Mouse (Mus musculus): ENCODE measurements at regions not wholly inside any gene's neighbourhood (a gene's known extent, or its start where the extent isn't known, plus 50 kb on each side); places are given as distances from the start of the nearest gene placed in this dataset.
A peak's percentile ranks its signal among the peaks of the same experiment; 100 is the strongest.

GRCm38 (mm10) chr2:147803102-147803501 is 243.7 kb downstream of the Foxa2 start:
- DNase-seq = peak; percentile 56

- no peak for DNase-seq
Measured at GRCm38 (mm10) chr2:147791434-147791833, 255.3 kb downstream of the Foxa2 start.

GRCm38 (mm10) chr2:147789877-147790276 is 256.9 kb downstream of the Foxa2 start:
- DNase-seq = no peak

GRCm38 (mm10) chr2:147789268-147789667 is 257.5 kb downstream of the Foxa2 start:
- DNase-seq = peak; percentile 76

- no peak for DNase-seq
Measured at GRCm38 (mm10) chr2:147788001-147788400, 258.8 kb downstream of the Foxa2 start.

- DNase-seq = peak; percentile 4
Measured at GRCm38 (mm10) chr2:147782496-147782895, 264.3 kb downstream of the Foxa2 start.

GRCm38 (mm10) chr2:147776316-147776715 is 270.5 kb downstream of the Foxa2 start:
- no peak for DNase-seq

- DNase-seq = no peak
Measured at GRCm38 (mm10) chr2:147772579-147772978, 274.2 kb downstream of the Foxa2 start.

- DNase-seq = no peak
Measured at GRCm38 (mm10) chr2:147753089-147753488, 293.7 kb downstream of the Foxa2 start.

- DNase-seq = no peak
Measured at GRCm38 (mm10) chr2:147751831-147752230, 294.9 kb downstream of the Foxa2 start.

- peak; percentile 15 for DNase-seq
Measured at GRCm38 (mm10) chr2:147748006-147748405, 298.8 kb downstream of the Foxa2 start.

- DNase-seq = no peak
Measured at GRCm38 (mm10) chr2:147743908-147744307, 302.9 kb downstream of the Foxa2 start.

- DNase-seq = peak; percentile 27
Measured at GRCm38 (mm10) chr2:147738307-147738872, 308.4 kb downstream of the Foxa2 start.

GRCm38 (mm10) chr2:147727396-147727795 is 319.4 kb downstream of the Foxa2 start:
- DNase-seq = no peak

- DNase-seq = no peak
Measured at GRCm38 (mm10) chr2:147718936-147719335, 327.8 kb downstream of the Foxa2 start.

GRCm38 (mm10) chr2:147717484-147717947 is 329.3 kb downstream of the Foxa2 start:
- DNase-seq = no peak

GRCm38 (mm10) chr2:147715791-147716190 is 331.0 kb downstream of the Foxa2 start:
- no peak for DNase-seq

- no peak for DNase-seq
Measured at GRCm38 (mm10) chr2:147710593-147711265, 336.0 kb downstream of the Foxa2 start.

- no peak for DNase-seq
Measured at GRCm38 (mm10) chr2:147709799-147710198, 337.0 kb downstream of the Foxa2 start.

- no peak for DNase-seq
Measured at GRCm38 (mm10) chr2:147707156-147707555, 339.6 kb downstream of the Foxa2 start.

- DNase-seq = no peak
Measured at GRCm38 (mm10) chr2:147703981-147704380, 342.3 kb downstream of the Pax1 start.

GRCm38 (mm10) chr2:147702330-147703063 is 340.8 kb downstream of the Pax1 start:
- no peak for DNase-seq

GRCm38 (mm10) chr2:147699524-147700081 is 337.9 kb downstream of the Pax1 start:
- DNase-seq = no peak

GRCm38 (mm10) chr2:147691896-147692295 is 330.2 kb downstream of the Pax1 start:
- no peak for DNase-seq

Data from kidney, postnatal 10 days (tissue).